Mouse (Mus musculus) heart, embryonic 11.5 days (tissue): Measurements from ENCODE around the gene Marc1. TPM values are rescaled to one million over a fixed set of nuclear protein-coding genes. Genes with fewer than 3 reads are reported as not detected.
A peak's percentile ranks its signal among the peaks of the same experiment; 100 is the strongest.

ENCODE experiments used
- ATAC-seq: fragments of 200-750 bp; cut with Nextera tagmentation; replicated peaks from 2 replicates; pipeline ENCODE4 v1.8.0; 2017; ENCODE audit warnings: moderate library complexity; ENCODE audit not compliant: insufficient number of reproducible peaks, low FRiP score, low TSS enrichment
- H3K27ac ChIP-seq: fragments of 300-500 bp; sonication (generic); 2 replicates; pipeline ENCODE4 v1.5.1; 2014; ENCODE audit warnings: mild to moderate bottlenecking, low read depth, low read length
- H3K27me3 ChIP-seq: fragments of 300-500 bp; sonication (generic); 2 replicates; pipeline ENCODE4 v1.6.1; 2014; ENCODE audit warnings: mild to moderate bottlenecking, low read length, mixed read lengths; ENCODE audit not compliant: control insufficient read depth, insufficient read depth
- H3K36me3 ChIP-seq: fragments of 300-500 bp; sonication (generic); 2 replicates; pipeline ENCODE4 v1.6.1; 2014; ENCODE audit warnings: mild to moderate bottlenecking, low read length, moderate library complexity, mixed read lengths; ENCODE audit not compliant: control insufficient read depth, insufficient read depth
- H3K4me1 ChIP-seq: fragments of 300-500 bp; sonication (generic); 2 replicates; pipeline ENCODE4 v1.6.1; 2014; ENCODE audit warnings: low read length; ENCODE audit not compliant: control insufficient read depth, insufficient read depth
- H3K4me2 ChIP-seq: fragments of 300-500 bp; sonication (generic); 2 replicates; pipeline ENCODE4 v1.6.1; 2014; ENCODE audit warnings: mild to moderate bottlenecking, moderate library complexity
- H3K4me3 ChIP-seq: fragments of 300-500 bp; sonication (generic); 2 replicates; pipeline ENCODE4 v1.5.1; 2014; ENCODE audit warnings: low read depth, low read length
- H3K9ac ChIP-seq: fragments of 300-500 bp; sonication (generic); 2 replicates; pipeline ENCODE4 v1.6.1; 2014; ENCODE audit warnings: mild to moderate bottlenecking, low read depth, low read length, moderate library complexity
- H3K9me3 ChIP-seq: fragments of 300-500 bp; sonication (generic); replicated peaks from 2 replicates; pipeline ENCODE4 v1.6.1; 2016; ENCODE audit warnings: low read length; ENCODE audit not compliant: control insufficient read depth
- WGBS: fragments of 180-500 bp; shearing (Covaris S2); extraction: QIAGEN DNeasy Blood & Tissue Kit; methylation state at CpG from one replicate; pipeline ENCODE4 v1.1.7; 2014; ENCODE audit not compliant: insufficient replicate concordance; 5-methylcytosine and 5-hydroxymethylcytosine counted together
- polyA plus RNA-seq: library from polyadenylated mRNA; unstranded; fragments of >200 nt; fragmentation: Nextera tagmentation; extraction: Ambion mirVana; gene quantifications from 2 replicates; pipeline ENCODE4 v1.2.1, GENCODE M21; 2014

Marc1 gene
- polyA plus RNA-seq, 1 experiment from 2014 or later = 0.07 TPM

DNA sequence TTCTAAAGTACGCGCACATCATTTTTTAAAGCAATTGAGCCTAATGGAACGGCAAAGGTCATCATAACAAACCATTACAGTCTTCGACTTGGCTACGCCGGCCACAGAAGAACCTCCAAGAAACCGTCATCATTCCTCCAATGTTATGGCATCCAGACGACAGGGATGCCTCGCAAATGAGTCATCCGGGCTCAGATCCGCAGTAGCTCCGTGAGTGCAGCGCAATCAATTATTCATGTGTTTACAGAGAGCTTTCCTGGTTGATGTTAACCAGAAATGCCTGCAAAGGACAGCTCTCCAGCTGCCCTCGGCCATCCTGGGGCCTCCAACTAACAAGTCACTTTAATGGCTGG is 29.0 kb downstream of the Marc1 start:
- no peak overlapping the region for H3K27ac ChIP-seq
- no peaks in the 10 kb centered on the region for H3K9me3 ChIP-seq
- no peak overlapping the region for H3K9ac ChIP-seq
- no peaks in the 10 kb centered on the region; the same call in 1 of the 2 replicates for H3K27me3 ChIP-seq
- ATAC-seq = no peak
- no peak overlapping the region for H3K4me3 ChIP-seq
- 44% methylated on average over 14 of the region's 14 CpGs for WGBS
- no peaks in the 10 kb centered on the region for H3K36me3 ChIP-seq
- no peaks in the 10 kb centered on the region for H3K4me1 ChIP-seq
- no peak overlapping the region for H3K4me2 ChIP-seq

DNA sequence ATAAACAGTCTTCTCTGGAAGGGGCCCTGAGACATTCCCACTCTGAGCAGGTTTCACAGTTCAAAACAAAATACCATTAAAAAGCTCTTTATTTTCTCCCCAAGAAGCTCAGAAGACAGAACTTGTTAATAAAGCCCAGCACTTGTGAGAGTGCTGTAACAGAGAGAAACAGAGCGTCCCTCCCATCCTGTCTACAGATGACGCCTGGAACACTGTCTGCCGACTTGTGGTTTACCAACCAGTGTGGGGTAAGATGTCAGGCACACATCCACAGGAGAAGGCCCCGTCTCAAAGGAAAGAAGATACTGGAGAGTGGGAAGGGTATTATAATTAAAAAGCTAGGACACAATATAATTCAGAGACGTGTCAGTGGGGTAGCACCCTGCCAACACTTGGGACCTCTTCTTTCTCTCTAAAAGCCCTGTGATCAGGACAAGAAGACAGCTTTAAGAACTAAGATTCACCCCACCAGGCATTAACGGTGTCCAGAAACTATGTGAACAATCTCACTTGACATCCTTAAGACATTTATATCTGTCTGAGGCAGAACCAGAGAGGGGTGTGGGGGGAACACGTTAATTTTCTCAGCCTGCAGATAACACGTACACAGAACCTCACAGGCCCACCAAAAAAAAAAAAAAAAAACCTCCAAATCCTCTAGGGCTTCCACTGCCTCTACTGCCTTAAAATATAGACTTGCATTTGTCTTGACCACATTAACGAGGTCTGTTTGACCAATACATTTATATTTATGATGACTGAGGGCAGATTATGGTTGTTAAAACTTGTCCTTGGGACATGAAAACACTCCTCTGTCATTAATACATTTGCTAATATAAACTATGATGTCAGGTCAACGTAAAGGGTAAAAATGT is 29.6 kb downstream of the Marc1 start:
- Histone ChIP-seq H3K27me3 (no peaks in the 10 kb centered on the region; the same call in 1 of the 2 replicates), H3K4me2 (no peak overlapping the region), H3K9me3 (no peaks in the 10 kb centered on the region), H3K27ac (no peak overlapping the region), H3K9ac (no peak overlapping the region), H3K4me1 (no peaks in the 10 kb centered on the region), H3K36me3 (no peaks in the 10 kb centered on the region), H3K4me3 (no peak overlapping the region)
- WGBS = 58% methylated on average over 10 of the region's 10 CpGs
- ATAC-seq = no peak

DNA sequence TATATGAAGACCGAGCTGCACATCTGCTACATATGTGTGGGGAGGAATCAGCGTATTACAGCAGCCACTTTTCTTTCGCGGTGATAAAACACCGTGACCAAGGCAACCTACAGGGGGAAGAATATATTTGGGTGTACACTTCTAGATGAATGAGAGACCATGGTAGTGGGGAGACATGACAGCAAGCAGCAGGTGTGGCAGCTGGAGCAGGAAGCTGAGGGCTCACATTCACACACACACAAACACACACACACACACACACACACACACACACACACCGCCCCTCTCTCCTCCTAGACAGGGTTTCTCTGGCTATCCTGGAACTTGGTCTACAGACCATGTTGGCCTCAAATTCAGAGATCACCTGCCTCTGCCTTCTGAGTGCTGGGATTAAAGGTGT is 33.0 kb downstream of the Marc1 start:
- H3K4me2 ChIP-seq = no peak overlapping the region
- H3K27ac ChIP-seq = no peak overlapping the region
- H3K36me3 ChIP-seq = no peaks in the 10 kb centered on the region
- no peak overlapping the region for H3K4me3 ChIP-seq
- 86% methylated on average over 6 of the region's 6 CpGs for WGBS
- H3K4me1 ChIP-seq = no peaks in the 10 kb centered on the region
- no peak for ATAC-seq
- no peaks in the 10 kb centered on the region; the same call in 1 of the 2 replicates for H3K27me3 ChIP-seq
- no peaks in the 10 kb centered on the region for H3K9me3 ChIP-seq
- no peak overlapping the region for H3K9ac ChIP-seq

GRCm38 (mm10) chr1:184777061-184777795 is 33.9 kb downstream of the Marc1 start:
- Histone ChIP-seq H3K9me3 (no peaks in the 10 kb centered on the region), H3K27me3 (no peaks in the 10 kb centered on the region; the same call in 1 of the 2 replicates), H3K9ac (no peak overlapping the region), H3K4me1 (no peaks in the 10 kb centered on the region), H3K27ac (no peak overlapping the region), H3K4me3 (no peak overlapping the region), H3K36me3 (no peaks in the 10 kb centered on the region), H3K4me2 (no peak overlapping the region)
- ATAC-seq = no peak
- WGBS = 25% methylated on average over 22 of the region's 22 CpGs

- 61% methylated on average over 9 of the region's 9 CpGs for WGBS
- Histone ChIP-seq H3K9me3 (no peaks in the 10 kb centered on the region), H3K27me3 (no peaks in the 10 kb centered on the region; the same call in 1 of the 2 replicates), H3K4me3 (no peak overlapping the region), H3K9ac (no peak overlapping the region), H3K36me3 (no peaks in the 10 kb centered on the region), H3K27ac (no peak overlapping the region), H3K4me1 (peaks cover 12% of the 10 kb centered on the region), H3K4me2 (no peak overlapping the region)
- ATAC-seq = no peak
These were observed 35.8 kb downstream of the Marc1 start for GRCm38 (mm10) chr1:184775289-184775688.

DNA sequence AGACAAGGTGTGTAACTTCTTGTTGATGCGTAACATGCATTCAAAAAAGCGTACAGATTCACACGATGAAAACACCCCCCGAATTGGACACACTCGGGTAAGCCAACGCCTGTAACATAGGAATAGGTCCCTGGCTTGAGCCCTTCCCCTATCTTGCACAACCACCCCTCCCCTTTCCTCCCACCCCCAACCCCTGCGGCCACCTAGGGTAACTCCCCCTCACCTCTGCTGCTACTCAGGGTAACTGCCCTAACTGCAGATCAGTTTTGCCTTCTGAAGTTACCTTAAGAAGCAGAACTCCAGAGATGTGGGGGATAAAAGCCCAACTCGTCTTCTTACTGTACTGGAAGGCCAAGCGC is 39.2 kb downstream of the Marc1 start:
- 0 out of 2 replicates have a peak, but pooled peaks have one; percentile 22 for ATAC-seq
- Histone ChIP-seq H3K27me3 (no peaks in the 10 kb centered on the region; the same call in 1 of the 2 replicates), H3K9ac (no peak overlapping the region), H3K4me1 (peaks cover 12% of the 10 kb centered on the region), H3K36me3 (no peaks in the 10 kb centered on the region), H3K4me2 (peak overlapping the region; percentile 43), H3K27ac (no peak overlapping the region), H3K9me3 (no peaks in the 10 kb centered on the region), H3K4me3 (peak overlapping the region; percentile 17)
- 9% methylated on average over 9 of the region's 9 CpGs for WGBS

GRCm38 (mm10) chr1:184771202-184771890 is 39.8 kb downstream of the Marc1 start:
- no peak overlapping the region for H3K27ac ChIP-seq
- H3K9me3 ChIP-seq = no peaks in the 10 kb centered on the region
- peak; percentile 61 for ATAC-seq
- H3K4me1 ChIP-seq = peaks cover 12% of the 10 kb centered on the region
- peak overlapping the region; percentile 17 for H3K4me3 ChIP-seq
- no peak overlapping the region for H3K9ac ChIP-seq
- WGBS = 7% methylated on average over 18 of the region's 18 CpGs
- H3K36me3 ChIP-seq = no peaks in the 10 kb centered on the region
- peak overlapping the region; percentile 43 for H3K4me2 ChIP-seq
- H3K27me3 ChIP-seq = no peaks in the 10 kb centered on the region

GRCm38 (mm10) chr1:184763866-184764265 is 47.2 kb downstream of the Marc1 start:
- Histone ChIP-seq H3K4me2 (no peak overlapping the region), H3K36me3 (no peaks in the 10 kb centered on the region), H3K9me3 (no peaks in the 10 kb centered on the region), H3K27me3 (no peaks in the 10 kb centered on the region), H3K4me1 (no peaks in the 10 kb centered on the region), H3K4me3 (no peak overlapping the region), H3K9ac (no peak overlapping the region), H3K27ac (no peak overlapping the region)
- ATAC-seq = no peak
- WGBS = 41% methylated on average over 3 of the region's 3 CpGs
